Mouse (Mus musculus) kidney, postnatal 0 days (tissue): ENCODE data around the gene Irak4. TPM values are rescaled to one million over a fixed set of nuclear protein-coding genes. Genes with fewer than 3 reads are reported as not detected.

Experiments
- ATAC-seq: fragments of 200-750 bp; cut with Nextera tagmentation; replicated peaks from 2 replicates; pipeline ENCODE4 v1.8.0; 2017; ENCODE audit warnings: low read depth, moderate number of reproducible peaks, moderate TSS enrichment, moderate library complexity; ENCODE audit not compliant: low FRiP score
- DNase-seq: peaks from one replicate; pipeline ENCODE4 v3.0.0-alpha.2; 2016; ENCODE audit warnings: low spot score
- H3K27ac ChIP-seq: fragments of 300-500 bp; sonication (generic); 2 replicates; pipeline ENCODE4 v1.5.1; 2014; ENCODE audit warnings: mild to moderate bottlenecking
- H3K27me3 ChIP-seq: fragments of 300-500 bp; sonication (generic); 2 replicates; pipeline ENCODE4 v1.6.1; 2014; ENCODE audit warnings: low read length, mixed read lengths; ENCODE audit not compliant: insufficient read depth
- H3K36me3 ChIP-seq: fragments of 300-500 bp; sonication (generic); 2 replicates; pipeline ENCODE4 v1.6.1; 2014; ENCODE audit warnings: low read length, mixed read lengths; ENCODE audit not compliant: insufficient read depth
- H3K4me1 ChIP-seq: fragments of 300-500 bp; sonication (generic); replicated peaks from 2 replicates; pipeline ENCODE4 v1.6.1; 2014; ENCODE audit warnings: antibody characterized with exemption, low read length, mixed read lengths; ENCODE audit not compliant: insufficient read depth
- H3K4me2 ChIP-seq: fragments of 300-500 bp; sonication (generic); 2 replicates; pipeline ENCODE4 v1.6.1; 2014; ENCODE audit warnings: mild to moderate bottlenecking, low read length, moderate library complexity, mixed read lengths
- H3K4me3 ChIP-seq: fragments of 300-500 bp; sonication (generic); replicated peaks from 2 replicates; pipeline ENCODE4 v1.5.1; 2014; ENCODE audit warnings: low read depth, low read length
- H3K9ac ChIP-seq: fragments of 300-500 bp; sonication (generic); 2 replicates; pipeline ENCODE4 v1.6.1; 2014; ENCODE audit warnings: low read depth, low read length
- H3K9me3 ChIP-seq: fragments of 300-500 bp; sonication (generic); replicated peaks from 2 replicates; pipeline ENCODE4 v1.6.1; 2016; ENCODE audit warnings: low read length, inconsistent platforms, mixed read lengths
- CTCF ChIP-seq: IDR thresholded peaks from 2 replicates; pipeline ENCODE4 v1.5.1; 2016; ENCODE audit warnings: antibody characterized with exemption, low read depth, mild to moderate bottlenecking, moderate library complexity
- WGBS: fragments of 180-500 bp; shearing (Covaris S2); extraction: QIAGEN DNeasy Blood & Tissue Kit; methylation state at CpG from one replicate; pipeline ENCODE4 v1.1.7; 2014; 5-methylcytosine and 5-hydroxymethylcytosine counted together
- polyA plus RNA-seq: library from polyadenylated mRNA; unstranded; fragments of >200 nt; fragmentation: Nextera tagmentation; extraction: Ambion mirVana; gene quantifications from 2 replicates; pipeline ENCODE4 v1.2.1, GENCODE M21; 2015

The Irak4 gene
- polyA plus RNA-seq, 1 experiment from 2014 or later, result 14.9 TPM

DNA sequence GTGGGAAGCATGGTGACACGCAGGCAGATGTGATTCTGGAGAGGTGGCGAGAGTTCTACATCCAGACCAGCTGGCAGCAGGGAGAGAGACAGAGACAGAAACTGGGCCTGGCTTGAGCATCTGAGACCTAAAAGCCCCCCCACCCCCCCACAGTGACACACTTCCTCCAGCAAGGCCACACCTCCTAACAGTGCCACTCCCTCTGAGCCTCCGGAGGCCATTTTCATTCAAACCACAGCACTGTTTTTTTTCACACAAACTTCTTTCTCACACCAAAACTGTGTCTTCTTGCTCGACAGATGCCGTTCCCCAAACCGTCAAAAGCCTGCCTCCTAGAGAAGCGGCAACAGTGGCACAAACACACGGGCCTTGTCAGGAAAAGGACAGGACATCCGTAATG, 10.1 kb downstream of the Irak4 start:
- 96% methylated on average over 9 of the region's 9 CpGs for WGBS
- Histone ChIP-seq H3K4me2 (no peak overlapping the region), H3K4me3 (no peak overlapping the region), H3K27me3 (no peaks in the 10 kb centered on the region), H3K9ac (no peak overlapping the region), H3K4me1 (no peaks in the 10 kb centered on the region), H3K36me3 (peaks cover 7% of the 10 kb centered on the region), H3K9me3 (no peaks in the 10 kb centered on the region), H3K27ac (no peak overlapping the region)
- no peak for DNase-seq
- no peak for ATAC-seq
- TF ChIP-seq CTCF, result no peak

DNA sequence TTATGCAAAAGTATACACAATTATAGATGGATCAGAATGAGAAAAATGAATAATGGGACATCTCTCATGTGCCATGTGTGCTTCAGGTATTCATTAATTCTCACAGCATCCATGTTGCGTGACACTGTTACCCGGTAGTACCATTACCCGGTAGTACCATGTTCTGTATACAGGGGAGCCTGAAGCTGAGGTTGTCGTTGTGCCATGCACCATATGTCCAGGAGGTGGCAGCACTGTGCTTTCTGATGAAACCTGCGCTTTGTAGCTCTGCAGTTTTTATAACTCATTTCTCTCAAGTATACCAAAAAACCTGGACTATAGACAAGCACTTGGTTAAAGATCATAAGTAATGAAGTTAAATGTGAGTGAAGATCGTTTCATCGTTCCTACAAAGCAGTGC, 14.0 kb downstream of the Irak4 start:
- DNase-seq (peak; percentile 87), ATAC-seq (peak; percentile 72)
- Histone ChIP-seq H3K9ac (no peak overlapping the region), H3K4me1 (no peaks in the 10 kb centered on the region), H3K9me3 (no peaks in the 10 kb centered on the region), H3K36me3 (peaks cover 11% of the 10 kb centered on the region; the same call in 1 of the 2 replicates), H3K27me3 (no peaks in the 10 kb centered on the region), H3K4me2 (no peak overlapping the region), H3K4me3 (no peak overlapping the region), H3K27ac (no peak overlapping the region)
- peak; percentile 97 for TF ChIP-seq CTCF
- 15% methylated on average over 7 of the region's 7 CpGs for WGBS

DNA sequence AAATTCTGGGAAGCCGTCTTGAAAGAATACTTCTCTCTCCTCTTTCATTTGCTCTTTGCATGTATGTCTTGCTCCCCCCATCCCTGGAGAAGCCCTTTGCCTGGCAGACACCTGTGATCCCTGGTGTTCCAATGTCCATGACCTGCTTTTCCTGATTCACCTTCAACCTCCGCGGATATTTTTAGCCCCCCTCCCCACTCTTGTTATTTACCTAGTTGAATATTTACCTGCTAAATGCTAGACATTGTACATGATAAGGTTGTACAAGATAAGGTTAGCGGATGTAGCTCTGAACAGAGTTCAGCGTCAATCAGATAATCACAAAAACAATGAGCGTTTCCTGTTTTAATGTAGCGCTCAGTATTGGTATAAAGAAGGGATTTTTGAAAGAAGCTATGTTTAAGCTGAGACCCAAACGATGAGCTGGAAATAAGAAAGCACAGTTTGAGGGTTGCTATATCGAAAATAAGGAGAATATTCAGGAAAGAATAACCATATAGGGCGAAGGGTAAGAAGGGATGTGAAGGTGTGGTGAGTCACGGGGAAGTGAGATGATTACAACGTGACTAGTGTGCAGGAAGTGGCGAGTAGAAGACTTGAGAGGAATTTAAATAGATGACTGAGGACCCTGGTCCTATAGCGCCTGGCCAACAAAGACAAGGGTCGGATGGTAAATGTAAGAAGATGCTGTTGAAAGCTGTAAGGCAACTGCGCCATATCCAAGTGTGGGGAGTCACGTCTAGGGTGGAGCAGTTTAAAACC, 15.6 kb downstream of the Irak4 start:
- no peak for DNase-seq
- no peak overlapping the region for H3K4me2 ChIP-seq
- no peaks in the 10 kb centered on the region for H3K4me1 ChIP-seq
- H3K27ac ChIP-seq, result no peak overlapping the region
- H3K27me3 ChIP-seq, result no peaks in the 10 kb centered on the region
- no peak overlapping the region for H3K9ac ChIP-seq
- no peaks in the 10 kb centered on the region for H3K9me3 ChIP-seq
- H3K4me3 ChIP-seq, result no peak overlapping the region
- no peak for TF ChIP-seq CTCF
- no peak for ATAC-seq
- 79% methylated on average over 17 of the region's 17 CpGs for WGBS
- H3K36me3 ChIP-seq, result peaks cover 11% of the 10 kb centered on the region; the same call in 1 of the 2 replicates

DNA sequence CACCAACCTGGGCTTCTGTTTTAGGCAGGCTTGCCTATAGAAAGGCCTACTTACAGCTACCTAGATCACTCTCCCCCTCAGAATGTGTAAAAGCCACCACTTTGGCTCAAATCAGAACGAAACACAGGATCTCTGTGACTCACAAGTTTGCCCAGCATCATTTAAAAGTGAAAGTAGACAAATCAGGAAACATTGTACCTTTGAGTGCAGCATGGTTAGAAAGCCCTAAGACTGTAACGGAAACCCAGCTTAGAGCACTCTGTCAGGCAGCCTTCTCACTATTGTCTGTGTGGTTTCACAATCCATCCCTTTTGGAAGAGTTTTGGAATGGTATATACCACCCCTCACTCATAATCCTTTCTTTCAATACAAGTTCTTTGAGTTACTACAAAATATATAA, 21.5 kb downstream of the Irak4 start:
- TF ChIP-seq CTCF, result no peak
- no peak for DNase-seq
- WGBS, result 89% methylated on average over 2 of the region's 2 CpGs
- no peak for ATAC-seq
- H3K4me1 ChIP-seq, result no peaks in the 10 kb centered on the region
- no peak overlapping the region for H3K4me2 ChIP-seq
- H3K36me3 ChIP-seq, result 0 out of 2 replicates have a peak, but pooled peaks cover 8% of the 10 kb centered on the region
- H3K4me3 ChIP-seq, result no peak overlapping the region
- H3K27me3 ChIP-seq, result no peaks in the 10 kb centered on the region
- no peaks in the 10 kb centered on the region for H3K9me3 ChIP-seq
- no peak overlapping the region for H3K27ac ChIP-seq
- H3K9ac ChIP-seq, result no peak overlapping the region

DNA sequence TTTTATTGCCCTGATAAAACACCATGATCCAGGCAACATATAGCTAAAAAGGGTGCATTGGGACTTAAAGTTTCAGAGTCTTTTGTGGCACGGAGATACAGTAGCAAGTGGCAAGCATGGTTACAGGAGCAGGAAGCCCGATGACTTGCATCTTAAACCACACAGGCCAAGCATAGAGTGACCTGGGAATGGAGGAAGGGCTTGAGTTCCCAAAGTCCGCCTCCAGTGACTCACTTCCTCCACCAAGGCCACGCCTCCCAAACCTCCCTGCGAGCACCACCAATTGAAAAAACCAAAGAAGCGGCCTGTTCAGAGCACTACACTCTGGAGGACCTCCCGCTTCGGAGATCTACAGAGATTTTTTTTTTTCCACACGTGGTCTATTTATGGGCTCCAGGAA, 22.4 kb downstream of the Irak4 start:
- no peak overlapping the region for H3K4me2 ChIP-seq
- no peaks in the 10 kb centered on the region for H3K27me3 ChIP-seq
- H3K4me3 ChIP-seq, result no peak overlapping the region
- ATAC-seq, result no peak; the same call in 1 of the 2 replicates
- 0 out of 2 replicates have a peak, but pooled peaks cover 8% of the 10 kb centered on the region for H3K36me3 ChIP-seq
- 88% methylated on average over 9 of the region's 9 CpGs for WGBS
- H3K27ac ChIP-seq, result no peak overlapping the region
- no peaks in the 10 kb centered on the region for H3K9me3 ChIP-seq
- DNase-seq, result no peak
- no peak overlapping the region for H3K9ac ChIP-seq
- no peaks in the 10 kb centered on the region for H3K4me1 ChIP-seq
- no peak for TF ChIP-seq CTCF

DNA sequence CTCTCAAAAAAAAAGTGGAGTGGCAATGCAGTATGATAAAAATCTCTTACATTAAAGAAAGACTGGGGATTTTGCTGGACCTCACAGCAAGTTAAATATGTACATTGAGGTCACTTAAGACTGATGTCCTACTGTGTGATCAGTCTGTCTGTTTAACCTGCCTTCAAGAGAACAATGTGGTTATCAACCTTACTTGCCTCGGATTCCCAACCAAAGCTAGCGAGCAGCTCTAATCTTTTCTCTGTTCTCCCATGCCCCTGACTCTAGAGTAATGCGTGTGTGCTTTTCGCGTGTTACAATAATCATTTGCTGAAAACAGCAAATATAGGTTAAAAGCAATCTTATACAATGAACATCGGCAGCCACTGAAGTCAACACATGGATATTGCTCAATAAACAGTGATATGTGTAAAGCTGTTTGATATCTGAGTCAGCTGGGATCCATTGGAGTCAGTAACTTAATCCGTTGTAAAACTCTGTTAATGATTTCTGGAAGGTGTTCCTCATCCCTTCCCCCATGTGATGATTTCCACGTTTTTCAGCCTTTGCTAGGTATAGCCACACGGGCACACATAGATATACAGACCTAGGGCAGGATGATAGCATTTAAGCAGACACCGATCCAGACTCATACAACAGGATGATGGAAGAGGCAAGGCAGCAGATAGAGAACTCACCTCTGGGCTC, 25.2 kb downstream of the Irak4 start:
- no peak overlapping the region for H3K9ac ChIP-seq
- no peak overlapping the region for H3K27ac ChIP-seq
- H3K9me3 ChIP-seq, result no peaks in the 10 kb centered on the region
- no peak for DNase-seq
- 76% methylated on average over 10 of the region's 10 CpGs for WGBS
- no peak for TF ChIP-seq CTCF
- no peak overlapping the region for H3K4me2 ChIP-seq
- H3K4me1 ChIP-seq, result no peaks in the 10 kb centered on the region
- no peak overlapping the region for H3K4me3 ChIP-seq
- H3K36me3 ChIP-seq, result 0 out of 2 replicates have a peak, but pooled peaks cover 8% of the 10 kb centered on the region
- no peak for ATAC-seq
- H3K27me3 ChIP-seq, result no peaks in the 10 kb centered on the region
